12 mouse cellular contexts compared by ENCODE assay signal in the genomic region with DNA sequence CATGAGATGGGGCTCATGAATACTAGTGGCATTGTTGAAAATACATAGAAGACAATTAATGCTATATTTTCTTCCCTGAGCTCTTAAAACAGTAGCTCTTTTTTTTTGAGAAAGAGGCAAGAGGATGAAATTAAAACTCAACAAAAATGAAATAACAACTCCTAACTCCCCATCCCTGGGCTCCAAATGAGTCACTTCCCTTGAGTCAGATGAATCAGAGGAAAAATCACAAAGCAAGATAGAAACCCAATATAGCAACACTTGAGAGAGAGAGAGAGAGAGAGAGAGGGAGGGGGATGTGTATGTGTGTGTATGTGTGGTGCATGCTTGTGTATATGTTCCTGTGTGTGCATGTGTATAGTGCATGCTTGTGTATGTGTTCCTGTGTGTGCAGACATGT.
"Had no signal": no experiment of that assay in that cellular context is flagged by ENCODE, and none has a peak within 500 bp of the region (broad histone marks: within the 10 kb centered on the region; RNA-seq: fewer than 3 reads in every experiment).

No protein-coding gene starts in this region.

- H3K36me3 ChIP-seq: liver, embryonic 12.5 days; midbrain, embryonic 13.5 days had no signal

- H3K27me3 ChIP-seq: kidney, embryonic 15.5 days; limb, embryonic 15.5 days; liver, embryonic 12.5 days; midbrain, embryonic 13.5 days; stomach, embryonic 15.5 days had no signal

- H3K4me3 ChIP-seq: kidney, embryonic 15.5 days; limb, embryonic 15.5 days; liver, embryonic 12.5 days; midbrain, embryonic 13.5 days; stomach, embryonic 15.5 days had no signal

- H3K9me3 ChIP-seq: kidney, embryonic 15.5 days; limb, embryonic 15.5 days; liver, embryonic 12.5 days; midbrain, embryonic 13.5 days; stomach, embryonic 15.5 days had no signal

- H3K27ac ChIP-seq: kidney, embryonic 15.5 days; limb, embryonic 15.5 days; liver, embryonic 12.5 days; midbrain, embryonic 13.5 days; stomach, embryonic 15.5 days had no signal

- H3K4me1 ChIP-seq: kidney, embryonic 15.5 days; limb, embryonic 15.5 days; liver, embryonic 12.5 days; midbrain, embryonic 13.5 days; stomach, embryonic 15.5 days had no signal

- DNase-seq: kidney, postnatal 14 days; lung, embryonic 14.5 days; lung, postnatal 10 days; lung, postnatal 4 days; retina, postnatal 1 day; right cerebral cortex, postnatal 14 days; thymus, postnatal 36 days had no signal
